Mouse (Mus musculus) liver, adult 2 months (tissue): ENCODE data around the gene 4930503B20Rik. TPM values are rescaled to one million over a fixed set of nuclear protein-coding genes. Genes with fewer than 3 reads are reported as not detected.

Experiments used
- DNase-seq: peaks from one replicate; pipeline ENCODE4 v3.0.0-alpha.2; 2011; ENCODE audit warnings: low read depth, low spot score; ENCODE audit errors: extremely low read depth
- H3K27ac ChIP-seq: fragments of 200-500 bp; replicated peaks from 2 replicates; pipeline ENCODE4 v1.5.1; 2012; ENCODE audit warnings: low read depth, mild to moderate bottlenecking, control low read depth, inconsistent platforms, low read length; ENCODE audit not compliant: insufficient read depth
- H3K27me3 ChIP-seq: fragments of 200-500 bp; 2 replicates; pipeline ENCODE4 v1.6.1; 2012; ENCODE audit warnings: mild to moderate bottlenecking, moderate library complexity, low read length, inconsistent platforms; ENCODE audit not compliant: control insufficient read depth, insufficient read depth
- H3K36me3 ChIP-seq: fragments of 200-500 bp; 2 replicates; pipeline ENCODE4 v1.6.1; 2012; ENCODE audit warnings: low read length, inconsistent platforms; ENCODE audit not compliant: control insufficient read depth, insufficient read depth
- H3K4me1 ChIP-seq: fragments of 200-500 bp; 2 replicates; pipeline ENCODE4 v1.6.1; 2011; ENCODE audit warnings: low read length; ENCODE audit not compliant: control insufficient read depth, insufficient read depth
- H3K4me3 ChIP-seq: fragments of 200-500 bp; 2 replicates; pipeline ENCODE4 v1.5.1; 2011; ENCODE audit warnings: low read depth, mild to moderate bottlenecking, control low read depth, low read length, moderate library complexity; ENCODE audit not compliant: insufficient read depth
- H3K79me2 ChIP-seq: fragments of 200-500 bp; 2 replicates; pipeline ENCODE4 v1.6.1; 2012; ENCODE audit warnings: inconsistent platforms, mild to moderate bottlenecking, low read length, moderate library complexity; ENCODE audit not compliant: control insufficient read depth, insufficient read depth
- H3K9ac ChIP-seq: fragments of 200-500 bp; 2 replicates; pipeline ENCODE4 v1.6.1; 2012; ENCODE audit warnings: low read depth, mild to moderate bottlenecking, control low read depth, inconsistent platforms, low read length
- CTCF ChIP-seq: fragments of 200-500 bp; IDR thresholded peaks from 2 replicates; pipeline ENCODE4 v1.5.1; 2011; ENCODE audit warnings: low read depth, low read length, control low read depth
- POLR2A ChIP-seq: fragments of 200-500 bp; IDR thresholded peaks from 2 replicates; pipeline ENCODE4 v1.6.1; 2011; ENCODE audit warnings: low read length, control low read depth; ENCODE audit not compliant: insufficient read depth; ENCODE audit errors: extremely low read depth
- WGBS: fragments of 180-500 bp; shearing (Covaris S2); methylation state at CpG from one replicate; pipeline ENCODE4 v1.1.7; 2018; 5-methylcytosine and 5-hydroxymethylcytosine counted together
- polyA plus RNA-seq: library from polyadenylated mRNA; depleted of rRNA; stranded (reverse); fragments of >200 nt; gene quantifications from 2 replicates; pipeline ENCODE4 v1.2.3, GENCODE M21; 2012
- total RNA-seq: library from RNA; depleted of rRNA; stranded (reverse); fragments of >200 nt; gene quantifications from 2 replicates; pipeline ENCODE4 v1.2.3, GENCODE M21; 2014

Gene 4930503B20Rik
- total and polyA plus RNA-seq, 2 experiments, result not detected

GRCm38 (mm10) chr3:146604647-146605046 is 46.5 kb downstream of the 4930503B20Rik start:
- TF ChIP-seq POLR2A (no peak), CTCF (no peak)
- peaks cover 76% of the 10 kb centered on the region for H3K36me3 ChIP-seq
- H3K79me2 ChIP-seq, result peaks cover 15% of the 10 kb centered on the region
- peaks cover 45% of the 10 kb centered on the region for H3K4me1 ChIP-seq
- H3K27ac ChIP-seq, result peak overlapping the region; percentile 13; the same call in 1 of the 2 replicates
- 26% methylated on average over 9 of the region's 9 CpGs for WGBS
- H3K27me3 ChIP-seq, result no peaks in the 10 kb centered on the region
- peak overlapping the region; percentile 4; the same call in 1 of the 2 replicates for H3K9ac ChIP-seq
- peak; percentile 78 for DNase-seq
- H3K4me3 ChIP-seq, result no peak overlapping the region

DNA sequence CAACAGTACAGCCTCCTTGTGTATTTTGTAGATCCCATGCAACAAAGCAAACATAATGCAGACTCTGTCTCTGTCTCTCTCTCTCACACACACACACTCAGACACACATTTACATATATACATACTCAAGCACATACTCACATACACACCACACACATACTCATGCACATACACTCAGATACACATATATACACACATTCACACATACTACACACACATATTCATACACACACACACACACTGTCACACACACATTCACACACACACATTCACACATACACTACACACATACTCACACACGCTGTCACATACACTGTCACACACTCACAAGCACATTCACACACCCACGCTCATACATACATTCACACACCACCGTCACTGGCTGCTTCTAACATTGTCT is 48.6 kb downstream of the 4930503B20Rik start:
- no peak for TF ChIP-seq POLR2A
- Histone ChIP-seq H3K27ac (no peak overlapping the region), H3K4me3 (no peak overlapping the region), H3K9ac (peak overlapping the region; percentile 52), H3K4me1 (peaks cover 37% of the 10 kb centered on the region), H3K36me3 (peaks cover 59% of the 10 kb centered on the region), H3K27me3 (no peaks in the 10 kb centered on the region), H3K79me2 (peaks cover 21% of the 10 kb centered on the region)
- WGBS, result 87% methylated on average over 3 of the region's 3 CpGs
- peak; percentile 57 for DNase-seq

- DNase-seq, result peak; percentile 49
- TF ChIP-seq POLR2A (no peak), CTCF (no peak)
- Histone ChIP-seq H3K4me1 (peaks cover 31% of the 10 kb centered on the region), H3K27me3 (no peaks in the 10 kb centered on the region), H3K79me2 (peaks cover 24% of the 10 kb centered on the region), H3K36me3 (peaks cover 50% of the 10 kb centered on the region), H3K4me3 (peak overlapping the region; percentile 60), H3K27ac (peak overlapping the region; percentile 29), H3K9ac (peak overlapping the region; percentile 69)
- 60% methylated on average over 2 of the region's 2 CpGs for WGBS
These were observed 49.9 kb downstream of the 4930503B20Rik start for GRCm38 (mm10) chr3:146601205-146601604.

DNA sequence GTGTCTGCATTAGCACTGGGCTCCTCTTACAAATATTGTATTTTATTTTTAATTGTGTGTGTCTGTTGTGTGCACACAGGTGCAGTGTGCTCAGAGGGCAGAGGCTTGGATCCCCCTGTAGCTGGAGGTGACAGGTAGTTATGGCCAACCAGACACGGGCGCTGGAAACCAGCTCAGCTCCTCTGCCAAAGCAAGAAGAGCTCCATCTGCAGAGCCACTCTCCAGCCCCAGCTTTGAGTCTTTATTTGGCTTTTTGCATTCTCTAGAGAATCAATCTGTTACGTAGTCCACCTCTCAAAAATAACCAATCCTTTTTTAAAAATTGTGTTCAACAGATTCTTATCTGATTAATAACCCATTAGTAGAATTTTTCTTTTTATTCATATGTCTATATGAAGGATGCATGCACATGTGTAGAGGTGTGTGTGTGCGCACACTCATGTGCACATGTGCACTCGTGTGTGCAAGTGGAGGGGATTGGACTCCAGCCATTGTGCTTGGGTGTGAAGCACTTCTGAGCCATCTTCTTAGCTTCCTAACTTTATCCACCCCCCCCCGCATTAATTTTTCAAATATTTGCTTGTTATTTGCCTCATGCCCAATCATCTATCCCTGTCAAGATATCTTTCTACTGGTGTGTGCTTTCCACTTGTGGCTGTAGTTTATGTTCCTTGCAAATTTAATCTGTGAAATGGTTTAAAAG is 51.8 kb downstream of the 4930503B20Rik start:
- 32% methylated on average over 6 of the region's 6 CpGs for WGBS

GRCm38 (mm10) chr3:146598411-146598810 is 52.7 kb downstream of the 4930503B20Rik start:
- Histone ChIP-seq H3K4me1 (peaks cover 30% of the 10 kb centered on the region), H3K4me3 (peak overlapping the region; percentile 85), H3K27me3 (no peaks in the 10 kb centered on the region), H3K79me2 (peaks cover 23% of the 10 kb centered on the region), H3K36me3 (peaks cover 26% of the 10 kb centered on the region), H3K9ac (peak overlapping the region; percentile 91), H3K27ac (peak overlapping the region; percentile 100)
- WGBS, result 20% methylated on average over 6 of the region's 6 CpGs
- TF ChIP-seq CTCF (no peak), POLR2A (no peak)
- DNase-seq, result peak; percentile 62

More for the DNA sequence above, 51.8 kb downstream of the 4930503B20Rik start:
- TF ChIP-seq CTCF (no peak), POLR2A (0 out of 2 replicates have a peak, but pooled peaks have one; percentile 15)
- Histone ChIP-seq H3K27me3 (no peaks in the 10 kb centered on the region), H3K9ac (peak overlapping the region; percentile 91), H3K4me3 (peak overlapping the region; percentile 85), H3K79me2 (peaks cover 23% of the 10 kb centered on the region), H3K4me1 (peaks cover 31% of the 10 kb centered on the region), H3K27ac (peak overlapping the region; percentile 100), H3K36me3 (peaks cover 36% of the 10 kb centered on the region)
- DNase-seq, result peak; percentile 51

GRCm38 (mm10) chr3:146596864-146597263 is 54.3 kb downstream of the 4930503B20Rik start:
- H3K79me2 ChIP-seq, result peaks cover 20% of the 10 kb centered on the region
- peaks cover 35% of the 10 kb centered on the region for H3K4me1 ChIP-seq
- H3K4me3 ChIP-seq, result peak overlapping the region; percentile 85
- peak; percentile 98 for DNase-seq
- H3K27ac ChIP-seq, result peak overlapping the region; percentile 100
- no peaks in the 10 kb centered on the region for H3K27me3 ChIP-seq
- peaks cover 20% of the 10 kb centered on the region for H3K36me3 ChIP-seq
- WGBS, result 23% methylated on average over 7 of the region's 7 CpGs
- H3K9ac ChIP-seq, result peak overlapping the region; percentile 98
- TF ChIP-seq POLR2A (no peak), CTCF (no peak)
